Mouse (Mus musculus): Measurements from ENCODE around the gene Arhgef28.

Arhgef28 gene

GRCm38 (mm10) chr13:98014892-98015291 lies 191.3 kb downstream of the Arhgef28 start:
- WGBS = 84% methylated on average over 3 of the region's 3 CpGs

- whole genome bisulfite sequencing = 99% methylated on average over 4 of the region's 4 CpGs
Observed at GRCm38 (mm10) chr13:98013715-98014114, 192.5 kb downstream of the Arhgef28 start.

DNA sequence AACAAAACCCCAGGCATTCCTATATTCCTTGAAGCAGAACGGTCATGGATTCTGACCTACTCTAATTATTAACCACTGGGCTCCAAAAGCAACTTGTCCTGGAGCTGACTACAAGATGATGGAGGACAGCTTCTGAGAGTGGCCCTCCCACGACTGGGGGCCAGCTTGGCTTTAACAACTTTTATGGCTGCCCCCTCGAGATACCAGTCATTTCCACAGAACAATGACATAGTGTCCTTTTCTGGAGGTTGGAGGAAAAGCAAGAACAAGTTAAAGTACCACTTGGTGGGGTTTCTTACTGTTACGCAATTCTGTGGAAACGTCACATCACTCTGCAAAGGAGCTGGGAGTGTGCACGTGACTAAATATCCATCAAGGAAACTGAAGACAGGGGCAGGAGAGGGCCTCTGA lies 194.3 kb downstream of the Arhgef28 start:
- 85% methylated on average over 6 of the region's 6 CpGs for WGBS

- 49% methylated on average over 4 of the region's 4 CpGs for WGBS
Observed at GRCm38 (mm10) chr13:98009070-98009469, 197.2 kb downstream of the Arhgef28 start.

DNA sequence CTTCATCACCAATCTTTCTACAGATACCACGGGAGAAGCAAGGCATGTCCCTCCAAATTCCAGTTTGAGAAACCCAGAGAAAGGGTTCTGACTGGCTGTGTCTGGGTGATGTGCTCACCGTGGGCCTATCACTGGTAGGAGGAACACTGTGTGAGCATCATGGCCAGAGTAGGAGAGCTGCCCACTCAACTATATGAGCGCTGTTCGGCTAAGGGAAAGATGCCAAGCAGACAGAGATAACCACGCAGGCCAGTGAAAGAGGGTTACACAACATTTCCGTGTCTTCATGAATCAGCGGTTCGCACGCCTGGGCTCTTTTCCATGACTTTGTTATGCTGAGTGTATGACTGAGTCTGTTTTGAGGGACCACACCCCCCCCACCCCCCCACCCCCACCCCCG lies 197.7 kb downstream of the Arhgef28 start:
- WGBS = 47% methylated on average over 10 of the region's 10 CpGs

- 84% methylated on average over 5 of the region's 5 CpGs for WGBS
Observed at GRCm38 (mm10) chr13:98005611-98006218, 200.5 kb downstream of the Arhgef28 start.

- 55% methylated on average over 2 of the region's 2 CpGs for WGBS
Observed at GRCm38 (mm10) chr13:98004647-98005414, 201.4 kb downstream of the Arhgef28 start.

DNA sequence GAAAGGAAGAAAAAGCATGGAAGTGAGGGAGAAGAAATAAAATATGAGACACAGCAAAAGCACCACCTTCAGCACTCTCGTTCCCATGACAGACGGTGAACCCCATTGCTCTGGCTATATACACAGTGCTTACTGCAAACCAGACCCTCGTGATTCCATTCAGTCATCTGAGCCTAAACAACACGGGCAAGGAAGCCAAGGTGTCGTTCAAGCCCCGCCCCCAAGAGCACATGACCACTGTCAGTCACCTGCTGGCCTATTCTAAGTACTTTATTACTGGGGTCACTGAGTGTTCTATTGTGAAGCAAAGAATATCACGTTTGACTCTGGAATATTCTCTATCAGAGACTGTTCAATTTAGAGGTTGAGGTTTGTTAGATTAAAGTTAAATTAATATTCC lies 202.5 kb downstream of the Arhgef28 start:
- WGBS = 65% methylated on average over 7 of the region's 7 CpGs

- WGBS = 97% methylated on average over 5 of the region's 5 CpGs
Observed at GRCm38 (mm10) chr13:98002598-98002997, 203.6 kb downstream of the Arhgef28 start.

GRCm38 (mm10) chr13:98002121-98002520 lies 204.1 kb downstream of the Arhgef28 start:
- WGBS = 32% methylated on average over 2 of the region's 2 CpGs

GRCm38 (mm10) chr13:98001719-98002118 lies 204.5 kb downstream of the Arhgef28 start:
- WGBS = 89% methylated on average over 11 of the region's 11 CpGs

GRCm38 (mm10) chr13:98000841-98001240 lies 205.4 kb downstream of the Arhgef28 start:
- WGBS = 90% methylated on average over 9 of the region's 9 CpGs

DNA sequence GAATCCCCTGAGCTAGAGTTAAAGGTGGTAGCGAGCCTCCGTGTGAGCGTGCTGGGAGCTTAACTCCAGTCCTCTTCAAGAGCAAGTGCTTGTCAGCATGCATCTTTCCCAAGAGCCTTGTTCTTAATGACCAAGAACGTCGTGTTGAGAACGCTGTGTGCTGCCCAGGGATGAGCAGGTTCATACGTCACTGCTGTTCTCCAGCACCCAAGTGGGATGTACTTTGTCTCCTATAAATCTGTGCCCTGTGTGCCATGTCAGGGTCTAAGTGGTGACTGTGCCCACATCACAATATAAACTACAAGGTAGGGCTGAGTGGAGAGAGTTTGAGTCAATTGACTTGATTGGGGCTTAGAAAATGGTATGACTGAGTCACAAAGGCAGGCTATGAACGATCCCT lies 207.1 kb downstream of the Arhgef28 start:
- WGBS = 91% methylated on average over 8 of the region's 8 CpGs

DNA sequence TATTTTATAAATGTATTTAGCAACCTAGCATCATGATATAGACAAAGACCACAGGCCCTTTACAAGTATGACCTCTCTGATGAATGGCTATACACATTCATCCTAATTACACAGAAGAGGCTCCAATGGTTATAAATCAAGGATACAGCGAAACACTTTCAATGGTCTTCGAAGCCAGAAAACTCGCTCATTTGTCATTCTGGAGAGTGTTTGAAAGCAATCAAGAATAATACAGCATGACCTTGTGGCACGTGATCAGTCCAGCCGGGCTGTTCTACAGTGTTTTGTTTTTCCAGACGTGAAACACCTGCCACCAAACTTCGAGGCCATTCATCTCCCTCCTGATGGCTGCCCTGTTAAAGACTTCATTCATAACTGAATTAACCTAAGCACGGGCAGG lies 207.7 kb downstream of the Arhgef28 start:
- WGBS = 76% methylated on average over 8 of the region's 8 CpGs

DNA sequence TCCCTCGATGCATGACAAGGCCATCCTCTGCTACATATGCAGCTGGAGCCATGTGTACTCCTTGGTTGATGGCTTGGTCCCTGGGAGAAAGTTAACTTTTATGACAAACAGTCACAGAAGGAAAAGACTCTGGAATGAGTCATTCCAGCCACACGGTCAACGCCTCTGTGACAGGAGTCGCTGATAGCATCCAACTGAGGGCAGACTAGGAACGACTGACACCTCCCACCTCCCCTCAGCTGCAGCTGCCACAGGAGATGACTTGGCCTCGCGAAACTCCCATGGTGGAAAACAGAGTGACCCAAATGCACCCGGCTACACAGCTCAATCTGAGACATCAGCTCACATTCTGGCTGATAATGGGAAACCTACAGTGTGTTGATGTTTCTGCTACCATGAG lies 215.3 kb downstream of the Arhgef28 start:
- 58% methylated on average over 8 of the region's 8 CpGs for WGBS

DNA sequence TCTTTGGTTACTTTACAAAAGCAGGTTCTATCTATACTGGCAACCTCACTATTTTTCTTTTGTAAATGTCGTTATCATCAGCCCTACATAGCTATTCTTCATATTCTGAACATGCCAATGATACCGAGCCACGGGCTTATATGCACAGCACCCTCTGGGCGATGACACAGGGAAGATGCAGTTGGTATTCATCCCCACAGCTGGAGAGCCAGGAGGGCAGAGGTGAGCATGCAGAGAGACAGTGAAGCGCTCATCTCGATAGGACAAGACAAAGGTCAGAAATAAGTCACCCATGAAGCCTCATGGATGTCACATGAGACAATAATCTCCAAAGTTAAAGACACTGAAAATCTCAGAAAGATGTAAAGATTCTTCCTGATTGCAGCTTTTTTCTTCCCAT lies 217.4 kb downstream of the Arhgef28 start:
- 89% methylated on average over 6 of the region's 6 CpGs for WGBS

- whole genome bisulfite sequencing = 58% methylated on average over 6 of the region's 6 CpGs
Observed at GRCm38 (mm10) chr13:97986691-97987090, 219.5 kb downstream of the Arhgef28 start.

DNA sequence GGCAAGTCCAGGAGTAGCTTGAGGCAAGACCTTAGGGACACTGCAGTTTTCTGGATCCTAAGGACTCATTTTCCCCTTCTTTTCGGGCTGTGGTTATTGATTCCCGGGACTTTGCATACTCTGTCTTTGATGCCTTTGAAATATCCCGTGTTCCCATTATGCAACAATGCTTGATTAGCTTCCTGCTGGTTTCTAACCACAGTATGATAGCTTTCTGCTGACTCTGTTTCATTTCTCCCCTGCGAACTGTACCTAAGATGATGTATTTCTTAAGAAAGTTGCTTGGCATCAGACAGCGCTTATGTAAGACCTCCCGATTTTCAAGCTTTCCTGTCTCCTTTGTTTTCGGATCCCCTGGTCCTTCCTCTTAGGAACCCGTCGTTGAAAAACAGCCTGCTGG lies 229.1 kb downstream of the Arhgef28 start:
- WGBS = 73% methylated on average over 9 of the region's 9 CpGs

DNA sequence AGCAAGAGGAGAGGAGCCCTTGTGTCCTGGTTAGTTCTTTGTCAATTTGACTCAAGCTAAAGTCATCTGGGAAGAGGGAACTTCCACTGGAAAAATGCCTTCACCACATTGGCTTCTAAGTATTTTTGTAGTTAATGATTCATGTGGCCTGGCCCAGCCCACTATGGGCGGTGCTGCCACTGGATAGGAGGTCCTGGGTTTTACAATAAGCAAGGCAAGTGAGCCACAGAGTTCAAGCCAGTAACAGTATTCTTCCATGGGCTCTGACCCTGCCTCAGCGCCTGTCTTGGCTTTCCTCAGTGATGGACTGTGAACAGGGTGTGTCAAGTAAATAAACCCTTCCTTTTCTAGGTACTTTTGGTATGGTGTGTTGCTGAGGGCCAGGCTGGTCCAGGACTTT lies 229.6 kb downstream of the Arhgef28 start:
- WGBS = 93% methylated on average over 2 of the region's 2 CpGs

DNA sequence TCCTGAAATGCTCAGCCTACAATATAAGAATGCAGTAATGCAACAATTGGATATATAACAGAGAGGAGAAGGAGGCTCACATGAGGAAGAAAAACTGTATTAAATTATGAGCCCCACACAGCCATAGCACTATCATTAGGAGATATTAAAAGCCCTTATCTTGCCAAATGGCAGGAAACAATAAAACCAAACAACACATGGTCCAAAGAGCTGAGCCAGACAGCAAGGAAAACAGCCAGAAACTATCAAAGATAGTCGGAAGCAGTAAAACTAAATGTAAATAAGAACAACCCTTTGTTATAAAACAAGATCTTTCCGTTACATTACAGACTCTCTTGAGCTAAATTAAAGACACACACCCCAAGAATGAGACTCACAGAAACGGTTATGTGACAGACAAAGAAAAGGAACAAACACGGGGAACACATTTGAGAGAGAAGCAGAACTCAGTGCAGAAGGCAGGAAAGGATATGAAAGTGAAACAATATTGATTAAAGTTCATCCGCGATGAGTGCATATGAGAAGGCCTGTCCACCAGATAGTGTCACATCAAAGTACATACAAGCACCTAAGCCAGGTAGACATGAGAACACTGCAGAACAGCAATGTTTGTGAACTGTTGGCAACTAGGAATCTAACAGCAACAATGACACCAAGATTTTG lies 231.6 kb downstream of the Arhgef28 start:
- 64% methylated on average over 6 of the region's 6 CpGs for WGBS

GRCm38 (mm10) chr13:97973915-97974314 lies 232.3 kb downstream of the Arhgef28 start:
- 91% methylated on average over 4 of the region's 4 CpGs for whole genome bisulfite sequencing

DNA sequence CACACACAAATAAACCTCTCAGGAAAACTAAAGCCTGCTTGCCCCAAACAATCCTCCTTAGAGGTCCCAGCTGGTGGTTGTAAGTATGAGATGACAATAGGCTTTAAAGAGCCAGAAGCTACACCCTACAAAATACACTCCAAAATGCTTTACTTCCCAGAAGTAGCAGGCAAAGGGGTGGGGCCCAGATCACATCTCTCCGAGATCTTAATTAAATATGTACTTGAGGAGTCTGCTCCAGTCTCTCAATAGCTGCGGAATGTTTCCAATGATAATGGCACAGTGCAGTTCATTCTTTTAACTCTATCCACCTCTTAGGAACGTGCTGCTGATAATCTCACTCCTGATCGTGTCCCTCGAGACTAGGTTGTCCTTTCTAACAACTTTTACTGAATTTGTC lies 240.2 kb downstream of the Arhgef28 start:
- WGBS = 81% methylated on average over 5 of the region's 5 CpGs

- 77% methylated on average over 9 of the region's 9 CpGs for WGBS
Observed at GRCm38 (mm10) chr13:97964892-97965424, 241.3 kb downstream of the Arhgef28 start.

All from cerebral cortex, adult 2 months (tissue).